Mouse (Mus musculus) 3134 (cell line): ENCODE measurements around the gene Morn1.
"Not testable (repeated sequence)": the region's sequence is repeated elsewhere in the genome, so short reads cannot be mapped to it uniquely, and the experiment has no call there.

Experiments used
- DNase-seq: peaks from one replicate; pipeline ENCODE4 v3.0.0-alpha.2; 2011; ENCODE audit warnings: low spot score; ENCODE audit not compliant: insufficient read length; ENCODE audit errors: extremely low read depth

Gene Morn1

GRCm38 (mm10) chr4:155076677-155077076 lies 9.7 kb upstream of the Morn1 start:
- no peak for DNase-seq

DNA sequence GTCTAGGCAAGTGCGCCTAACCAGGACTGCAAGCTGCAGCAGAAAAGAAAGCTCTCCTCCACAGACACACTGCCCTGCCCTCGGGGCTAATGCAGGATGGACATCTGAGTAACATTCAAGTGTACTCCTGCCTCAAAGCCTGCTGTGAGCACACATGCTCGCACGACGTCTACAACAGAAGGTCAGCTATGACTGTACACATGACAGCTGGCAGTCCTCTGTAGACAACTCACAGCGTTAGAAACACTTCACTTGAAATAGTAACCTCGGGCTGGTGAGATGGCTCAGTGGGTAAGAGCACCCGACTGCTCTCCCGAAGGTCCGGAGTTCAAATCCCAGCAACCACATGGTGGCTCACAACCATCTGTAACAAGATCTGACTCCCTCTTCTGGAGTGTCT lies 7.6 kb upstream of the Morn1 start:
- DNase-seq, result not testable (repeated sequence)

GRCm38 (mm10) chr4:155079666-155080065 lies 6.7 kb upstream of the Morn1 start:
- DNase-seq, result no peak

GRCm38 (mm10) chr4:155083553-155083952 lies 2.8 kb upstream of the Morn1 start:
- DNase-seq, result no peak

DNA sequence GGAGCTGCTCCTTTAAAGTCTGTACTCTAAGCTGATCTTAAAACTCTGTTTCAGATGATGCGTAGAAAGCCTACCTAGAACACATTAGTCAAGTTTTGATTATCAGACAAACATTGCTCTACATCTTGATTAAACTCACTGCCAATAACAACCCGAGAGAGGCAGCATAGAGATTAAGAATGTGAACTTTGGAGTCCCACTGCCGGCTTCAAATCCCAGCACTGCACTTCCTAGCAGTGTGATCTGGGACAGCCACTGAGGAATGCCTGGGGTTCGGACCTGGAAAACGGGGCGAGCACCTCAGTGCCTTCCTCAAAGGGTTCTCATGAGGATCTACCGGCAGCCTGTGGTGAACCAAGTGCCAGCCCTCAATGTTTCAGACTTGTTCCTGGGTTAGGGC lies 2.0 kb upstream of the Morn1 start:
- no peak for DNase-seq

GRCm38 (mm10) chr4:155085206-155086107 lies 920 bp upstream of the Morn1 start:
- no peak for DNase-seq

GRCm38 (mm10) chr4:155089241-155089640 lies 2.9 kb downstream of the Morn1 start:
- no peak for DNase-seq

DNA sequence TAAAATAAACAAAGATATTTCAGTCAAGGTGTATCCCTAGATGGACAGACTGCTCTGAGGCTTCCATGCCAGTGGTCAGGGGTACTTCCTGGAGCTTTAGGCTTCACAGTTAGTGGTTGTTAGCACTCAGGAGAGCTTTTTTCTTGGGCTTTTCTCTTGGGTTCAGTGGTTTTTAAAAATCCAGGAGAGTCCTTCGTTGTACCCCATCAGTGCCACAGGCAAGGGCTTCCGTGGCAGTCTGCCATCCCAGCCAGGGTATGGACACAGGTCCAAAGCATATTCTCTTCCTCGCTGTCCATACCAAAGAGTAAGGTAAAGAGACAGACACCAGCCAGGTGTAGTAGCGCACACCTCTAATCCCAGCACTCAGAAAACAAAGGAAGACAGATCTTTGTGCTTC lies 3.8 kb downstream of the Morn1 start:
- DNase-seq, result no peak

GRCm38 (mm10) chr4:155090688-155091449 lies 4.5 kb downstream of the Morn1 start:
- DNase-seq, result no peak

DNA sequence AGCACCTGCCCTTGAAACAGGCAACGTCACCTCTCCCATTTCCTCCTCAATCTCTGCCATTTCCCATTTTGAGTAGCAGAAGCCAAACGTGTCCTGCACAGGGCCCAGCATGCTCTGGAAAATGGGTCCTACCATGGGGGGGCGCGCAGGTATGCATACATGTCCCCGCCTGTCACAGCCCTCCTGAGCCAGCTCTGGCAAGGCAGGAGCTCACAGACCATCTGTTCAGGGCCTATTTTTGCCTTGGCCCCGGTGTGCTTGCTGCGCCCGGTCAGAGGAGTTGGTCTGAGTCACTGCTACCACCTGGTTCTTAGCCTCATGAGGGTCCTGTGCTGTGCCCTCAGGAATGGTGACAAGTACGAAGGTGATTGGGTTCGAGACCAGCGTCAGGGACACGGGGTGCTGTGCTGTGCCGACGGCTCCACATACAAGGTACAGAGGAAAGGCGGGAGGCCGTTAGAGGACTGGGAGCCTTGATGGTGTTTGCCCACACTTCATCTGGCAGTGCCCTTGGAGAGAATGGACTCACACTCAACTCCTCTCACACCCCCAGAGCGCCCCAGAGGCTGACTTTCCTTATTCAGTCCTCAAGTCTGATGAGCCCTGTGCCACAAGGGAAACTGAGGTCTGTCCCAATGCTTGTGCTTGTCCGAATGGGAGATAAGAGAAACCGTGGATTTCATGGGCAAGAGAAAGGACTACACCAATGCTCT lies 6.5 kb downstream of the Morn1 start:
- no peak for DNase-seq

DNA sequence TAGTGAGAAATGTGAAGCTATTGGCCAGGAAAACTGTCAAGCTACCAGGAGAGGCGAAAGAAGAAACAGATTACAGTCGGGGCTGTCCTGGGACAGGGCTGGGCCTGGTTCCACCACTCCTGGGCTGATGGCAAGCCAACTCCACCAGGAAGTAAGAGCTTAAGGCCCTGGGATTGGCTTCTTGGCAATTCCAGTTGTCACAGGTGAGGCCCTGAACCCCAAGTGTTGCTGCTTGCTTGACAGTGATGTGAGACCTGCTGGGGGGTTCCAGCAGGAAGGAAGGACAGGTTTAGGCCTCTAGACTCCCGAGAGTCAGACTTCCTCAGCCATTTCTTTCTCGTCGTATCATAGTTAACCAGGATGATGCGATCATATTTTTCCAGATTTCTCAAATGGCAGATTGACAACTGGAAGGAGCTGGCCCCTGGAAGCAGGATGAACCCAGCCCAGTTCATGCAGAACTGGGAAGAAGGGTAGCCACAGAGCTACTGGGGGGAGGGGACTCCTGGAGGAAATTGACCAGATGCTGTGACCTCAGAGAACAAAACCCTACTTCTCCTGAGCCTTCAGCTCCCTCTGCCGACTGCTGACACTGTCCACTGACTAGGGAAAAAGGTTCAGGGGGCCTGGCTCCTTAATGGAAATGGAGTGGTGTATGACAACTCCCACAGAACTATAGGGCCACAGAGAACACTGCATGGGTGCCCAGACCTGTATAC lies 7.2 kb downstream of the Morn1 start:
- DNase-seq, result no peak

DNA sequence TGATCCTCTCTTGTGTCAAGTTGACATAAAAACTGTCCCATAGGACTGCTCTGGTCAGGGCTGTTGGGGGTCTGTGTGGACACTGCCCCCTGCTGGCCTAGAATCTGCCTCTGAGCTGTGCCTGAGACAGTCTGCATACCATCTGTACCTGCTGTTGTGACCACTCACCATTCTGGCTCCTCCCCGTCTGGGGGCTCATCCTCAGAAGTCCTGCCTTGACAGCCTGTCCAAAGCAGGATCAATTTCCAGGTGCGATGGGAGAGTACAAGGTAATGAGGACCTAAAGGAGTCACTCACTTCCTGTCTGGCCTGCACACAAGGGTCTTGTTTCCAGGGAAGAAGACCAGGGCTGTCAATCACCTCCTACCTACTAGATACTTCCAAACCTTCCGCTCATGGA lies 8.2 kb downstream of the Morn1 start:
- no peak for DNase-seq

- peak; percentile 60 for DNase-seq
These were observed 9.0 kb downstream of the Morn1 start for GRCm38 (mm10) chr4:155095238-155095900.

- DNase-seq, result no peak
These were observed 9.6 kb downstream of the Morn1 start for GRCm38 (mm10) chr4:155095967-155096366.

DNA sequence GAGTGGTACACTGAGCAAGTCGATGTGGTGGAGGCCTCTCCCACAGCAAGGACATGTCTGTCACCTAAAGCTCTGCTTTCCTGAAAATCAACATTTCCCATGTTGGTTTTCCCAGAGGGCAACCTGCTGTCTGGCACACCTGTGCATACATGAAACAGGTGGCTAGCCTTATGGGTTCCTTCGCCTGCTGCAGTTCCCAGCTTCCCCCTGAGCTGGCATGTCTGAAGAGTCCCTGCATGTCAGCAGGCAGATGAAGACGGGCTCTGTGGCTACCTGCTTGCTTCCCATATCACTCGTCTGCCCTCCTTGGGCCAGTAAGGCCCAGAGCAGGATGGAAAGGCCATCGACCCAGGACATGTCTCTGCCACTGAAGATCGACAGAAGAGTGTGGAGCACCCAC lies 11.1 kb downstream of the Morn1 start:
- no peak for DNase-seq

GRCm38 (mm10) chr4:155098572-155098971 lies 12.2 kb downstream of the Morn1 start:
- no peak for DNase-seq

- DNase-seq, result no peak
These were observed 21.5 kb downstream of the Morn1 start for GRCm38 (mm10) chr4:155107886-155108285.

DNA sequence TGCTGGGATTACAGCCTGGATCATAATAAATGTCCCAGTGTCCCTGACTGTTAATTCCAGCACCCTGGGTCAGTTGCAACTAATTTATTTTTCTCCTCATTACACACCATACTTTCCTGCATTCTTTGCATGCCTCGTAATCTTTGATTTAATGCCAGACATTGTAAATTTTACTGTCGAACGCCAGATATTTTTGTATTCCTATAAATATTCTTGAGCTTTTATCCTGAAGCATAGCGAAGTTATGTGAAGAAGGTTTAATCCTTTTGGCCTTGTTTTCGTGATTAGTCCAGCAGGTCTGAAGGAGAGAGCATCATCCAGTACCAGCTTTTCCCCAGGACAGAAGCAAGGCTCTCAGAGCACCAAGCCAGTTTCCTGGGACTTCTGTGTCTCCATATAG lies 23.1 kb downstream of the Morn1 start:
- DNase-seq, result no peak

DNA sequence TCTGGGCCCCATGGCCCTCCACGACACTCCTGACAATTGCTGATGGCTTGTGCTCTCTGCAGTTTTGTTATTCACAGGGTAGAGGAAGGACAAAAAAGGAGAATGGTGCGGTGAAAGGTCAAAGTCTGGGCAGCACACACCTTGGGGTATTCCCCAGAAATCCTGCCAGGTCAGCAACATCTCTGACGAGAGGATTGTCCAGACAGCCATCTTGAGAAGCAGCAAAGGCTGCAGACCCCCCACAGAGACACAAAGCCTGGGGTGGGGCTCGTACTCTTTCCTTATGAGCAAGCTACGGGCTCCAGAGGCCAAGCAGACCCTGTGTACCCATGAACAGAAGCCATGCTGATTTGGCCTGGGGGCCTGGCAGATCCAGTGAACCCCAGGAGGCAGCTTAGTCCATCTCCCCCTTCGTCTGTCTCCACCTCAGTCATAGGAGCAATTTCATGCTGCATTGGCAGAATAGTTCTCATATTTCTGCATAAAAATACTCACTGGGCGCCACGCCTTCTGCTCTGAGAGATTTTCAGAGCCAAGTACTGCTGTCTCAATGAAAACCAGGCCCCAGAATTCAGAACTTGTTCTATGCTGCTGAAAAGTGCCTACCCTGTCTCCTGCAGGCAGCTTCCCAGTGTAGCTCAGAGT lies 27.5 kb downstream of the Morn1 start:
- no peak for DNase-seq

GRCm38 (mm10) chr4:155116607-155117006 lies 30.2 kb downstream of the Morn1 start:
- DNase-seq, result no peak
